Mouse (Mus musculus) forelimb bud, embryonic 11.5 days (tissue): ENCODE results near the gene Dlx3.

Experiments
- DNase-seq: peaks from one replicate; pipeline ENCODE4 v3.0.0-alpha.2; 2012; ENCODE audit warnings: low read depth, low spot score

Dlx3 gene

GRCm38 (mm10) chr11:95153116-95153515, 33.2 kb downstream of the Dlx3 start:
- DNase-seq = no peak

DNA sequence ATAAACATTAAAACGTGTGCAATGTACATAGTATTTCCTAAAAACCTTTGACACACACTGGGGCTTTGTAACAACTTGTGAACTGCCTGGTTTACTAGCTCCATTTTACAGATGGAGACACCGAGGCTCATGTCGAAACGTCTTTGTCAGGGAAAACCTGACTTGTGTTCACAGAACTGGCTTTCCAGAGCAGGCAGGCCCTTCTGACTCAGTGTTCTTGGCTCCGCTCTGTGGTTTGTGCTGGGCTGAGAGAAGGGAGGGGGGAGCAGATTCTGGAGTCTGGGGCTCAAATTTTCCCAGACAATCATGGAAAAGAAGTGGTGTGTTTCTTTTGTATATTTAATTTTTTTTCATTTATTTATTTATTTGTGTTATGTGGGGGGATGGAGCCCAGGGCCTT, 33.8 kb downstream of the Dlx3 start:
- DNase-seq = no peak

GRCm38 (mm10) chr11:95155511-95155910, 35.6 kb downstream of the Dlx3 start:
- no peak for DNase-seq

GRCm38 (mm10) chr11:95157356-95157755, 37.4 kb downstream of the Dlx3 start:
- DNase-seq = no peak

DNA sequence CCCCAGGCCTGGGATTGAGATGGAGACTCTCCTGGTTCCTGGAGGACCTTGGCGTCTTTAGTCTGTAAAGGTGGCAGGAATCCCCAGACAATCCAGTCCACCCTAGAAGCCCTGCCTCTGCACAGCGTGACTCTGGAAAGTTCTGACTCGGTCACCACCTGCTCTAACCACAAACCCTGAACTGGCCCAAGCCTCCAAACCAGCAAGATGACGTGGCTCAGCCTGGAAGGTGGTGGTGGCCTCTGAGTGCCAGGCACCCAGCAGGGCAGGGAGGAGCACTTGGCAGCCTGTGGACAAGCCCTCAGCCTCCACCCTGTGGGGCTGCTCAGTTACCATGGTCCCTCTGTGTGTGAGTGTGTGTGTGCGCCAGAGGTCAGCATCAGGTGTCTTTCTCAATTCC, 38.0 kb downstream of the Dlx3 start:
- no peak for DNase-seq

DNA sequence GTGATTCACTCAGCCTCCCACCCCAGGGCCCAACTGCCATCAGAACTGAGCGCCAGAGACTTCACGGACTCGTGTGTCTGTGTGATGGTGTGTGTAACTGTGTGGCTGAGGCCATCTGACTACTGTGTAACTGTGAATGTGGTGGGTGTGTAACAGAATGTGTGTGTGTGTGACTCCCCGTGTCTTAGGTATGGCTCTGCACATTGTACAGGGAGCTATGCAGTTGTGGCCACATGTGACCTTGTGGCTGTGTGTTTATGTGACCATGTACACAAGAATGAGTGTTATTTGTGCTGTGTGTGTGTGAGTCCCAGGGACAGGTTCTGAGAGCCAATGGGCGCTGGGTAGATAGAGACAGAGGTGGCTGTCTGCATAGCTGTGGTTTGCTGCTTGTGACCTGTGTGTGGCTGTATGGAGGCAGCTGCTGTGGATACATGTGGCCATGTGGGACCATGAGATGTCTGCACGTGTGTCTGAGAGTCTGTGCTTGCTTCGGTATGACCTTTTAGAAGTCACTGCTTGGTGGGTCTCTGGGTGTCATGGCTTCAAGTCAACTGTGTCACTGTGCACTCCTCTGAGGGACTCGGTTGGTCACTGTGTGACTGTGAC, 39.9 kb downstream of the Dlx3 start:
- no peak for DNase-seq

DNA sequence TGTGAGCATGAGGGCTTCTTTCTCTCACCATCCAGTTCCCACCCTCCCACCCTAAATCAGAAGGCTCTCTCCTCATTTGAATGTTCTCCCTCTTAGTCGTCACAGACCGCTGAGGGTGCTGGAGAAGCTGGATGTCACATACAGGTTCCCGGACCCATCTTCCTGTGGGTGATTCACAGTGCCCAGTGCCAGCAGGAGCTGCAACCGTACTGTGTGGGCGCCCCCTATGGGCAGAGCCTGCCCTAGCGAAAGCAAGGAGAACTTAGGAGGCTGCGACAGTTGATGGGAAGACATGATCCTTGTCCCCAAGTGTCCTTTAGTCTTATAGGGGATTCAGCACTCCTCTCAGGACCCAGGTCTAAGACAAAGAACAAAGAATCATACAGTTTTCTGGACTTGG, 40.8 kb downstream of the Dlx3 start:
- DNase-seq = no peak

DNA sequence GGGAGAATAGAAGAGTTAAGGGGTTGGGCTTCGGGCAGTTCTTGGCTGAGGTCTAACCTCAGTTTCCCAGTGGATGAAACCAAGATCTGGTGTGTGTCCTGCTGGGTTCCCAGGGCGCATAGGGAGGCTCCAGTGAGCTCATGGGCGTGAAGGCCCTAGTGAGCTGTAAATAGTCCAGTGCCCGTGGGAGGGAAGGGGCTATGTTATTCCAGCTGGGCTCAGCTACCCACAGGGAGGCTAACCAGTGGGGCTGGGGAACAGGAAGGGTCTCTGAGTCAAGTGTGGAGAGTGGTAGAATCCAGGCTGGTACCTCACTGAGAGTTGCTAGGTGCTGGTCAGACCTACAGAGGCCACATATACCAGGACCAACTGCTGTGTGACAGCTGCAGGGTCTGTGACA, 41.8 kb downstream of the Dlx3 start:
- DNase-seq = no peak

DNA sequence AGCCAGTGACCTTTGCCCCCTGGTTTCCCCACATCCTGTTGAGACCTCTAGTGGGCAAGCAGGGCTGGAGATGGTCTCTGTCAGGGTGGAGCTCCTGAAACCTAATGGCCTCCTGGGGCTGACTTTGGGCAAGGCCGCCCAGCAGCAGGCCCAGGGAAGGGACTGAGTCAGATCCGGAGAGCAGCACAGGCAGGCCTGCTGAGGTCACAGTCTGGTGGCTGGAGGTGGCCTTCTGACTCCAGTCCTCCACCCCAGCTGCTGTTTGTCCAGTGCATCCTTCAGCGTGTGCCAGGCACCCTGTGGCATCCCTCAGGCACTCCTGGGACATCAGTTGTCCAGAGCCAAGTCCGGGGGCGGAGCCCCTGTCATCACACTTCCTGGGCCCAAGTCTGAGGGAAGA, 45.9 kb downstream of the Dlx3 start:
- no peak for DNase-seq
